Mouse (Mus musculus): ENCODE measurements around the gene Sh3d19. TPM values are rescaled to one million over a fixed set of nuclear protein-coding genes. Genes with fewer than 3 reads are reported as not detected.

Sh3d19 gene
- polyA plus RNA-seq, 1 experiment from 2014 or later = 11.3 TPM

DNA sequence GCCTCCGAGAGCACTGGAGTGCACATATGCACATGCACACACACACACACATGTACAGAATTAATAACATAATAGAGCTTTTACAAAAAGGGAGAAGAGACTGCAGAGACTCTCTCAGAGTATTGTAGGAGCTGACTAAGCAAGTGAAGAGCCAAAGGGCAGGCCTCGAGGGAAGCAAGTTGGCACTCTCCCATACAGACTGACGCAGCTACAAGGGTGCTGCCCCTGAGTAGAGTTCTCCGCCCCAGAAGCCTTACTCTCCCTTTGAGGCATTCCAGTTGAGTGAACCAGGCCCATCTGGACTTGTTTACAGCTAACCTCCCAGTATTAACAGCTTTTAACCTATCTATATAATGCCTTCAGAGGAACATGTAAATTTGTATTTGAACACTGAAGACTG is 85.8 kb downstream of the Sh3d19 start:
- ATAC-seq (replicated peaks; ENCODE audit: extremely low read depth, insufficient read depth, low FRiP score) = no peak
- no peak overlapping the region for H3K4me2 ChIP-seq (ENCODE audit: low read depth, low read length)

DNA sequence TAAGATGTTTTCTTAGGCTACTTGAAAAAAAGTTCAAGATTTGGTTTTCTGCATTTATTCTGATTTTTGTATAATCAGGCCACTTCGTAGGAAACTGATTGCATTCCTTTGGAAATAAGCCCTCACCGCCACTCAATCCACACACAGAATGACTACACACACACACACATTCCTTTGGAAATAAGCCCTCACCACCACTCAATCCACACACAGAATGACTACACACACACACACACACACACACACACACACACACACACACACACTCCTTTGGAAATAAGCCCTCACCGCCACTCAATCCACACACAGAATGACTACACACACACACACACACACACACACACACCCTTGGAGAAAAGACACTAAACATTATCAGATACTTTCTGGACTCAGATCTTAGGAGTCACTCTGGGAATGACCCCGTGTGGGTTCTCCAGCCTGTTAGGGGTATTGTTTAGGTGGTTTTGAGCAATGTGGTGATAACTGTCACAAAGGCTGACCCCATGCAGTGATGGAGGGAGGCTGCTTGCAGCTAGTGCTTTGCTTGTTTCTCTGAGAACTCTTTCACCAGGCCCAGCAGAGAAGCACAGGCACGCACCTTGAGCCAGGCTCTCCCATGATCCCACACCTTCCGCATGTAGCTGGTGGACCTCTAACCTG is 86.7 kb downstream of the Sh3d19 start:
- no peak for ATAC-seq (replicated peaks; ENCODE audit: extremely low read depth, insufficient read depth, low FRiP score)
- Histone ChIP-seq H3K4me1 (ENCODE audit: control insufficient read depth, insufficient read depth, low read length) (no peaks in the 10 kb centered on the region), H3K27me3 (ENCODE audit: control insufficient read depth, insufficient read depth, low read length) (no peaks in the 10 kb centered on the region), H3K36me3 (ENCODE audit: control insufficient read depth, insufficient read depth) (no peaks in the 10 kb centered on the region), H3K27ac (ENCODE audit: low read length) (no peak overlapping the region), H3K4me3 (ENCODE audit: low read length) (no peak overlapping the region), H3K9ac (ENCODE audit: low read length) (no peak overlapping the region), H3K4me2 (ENCODE audit: low read depth, low read length) (no peak overlapping the region), H3K9me3 (replicated peaks; ENCODE audit: control insufficient read depth, low read length) (no peaks in the 10 kb centered on the region)
- WGBS = 65% methylated on average over 6 of the region's 6 CpGs

More for the DNA sequence above, 85.8 kb downstream of the Sh3d19 start:
- Histone ChIP-seq H3K36me3 (ENCODE audit: control insufficient read depth, insufficient read depth) (no peaks in the 10 kb centered on the region), H3K9ac (ENCODE audit: low read length) (no peak overlapping the region), H3K27me3 (ENCODE audit: control insufficient read depth, insufficient read depth, low read length) (no peaks in the 10 kb centered on the region), H3K4me1 (ENCODE audit: control insufficient read depth, insufficient read depth, low read length) (no peaks in the 10 kb centered on the region), H3K9me3 (replicated peaks; ENCODE audit: control insufficient read depth, low read length) (no peaks in the 10 kb centered on the region), H3K27ac (ENCODE audit: low read length) (no peak overlapping the region), H3K4me3 (ENCODE audit: low read length) (no peak overlapping the region)
- 54% methylated on average over 4 of the region's 4 CpGs for WGBS

- H3K27me3 ChIP-seq (ENCODE audit: control insufficient read depth, insufficient read depth, low read length) = no peaks in the 10 kb centered on the region
- WGBS = 87% methylated on average over 11 of the region's 11 CpGs
Observed at GRCm38 (mm10) chr3:86069646-86070250, 98.8 kb downstream of the Sh3d19 start.

GRCm38 (mm10) chr3:86070799-86071198 is 99.9 kb downstream of the Sh3d19 start:
- WGBS = 91% methylated on average over 7 of the region's 7 CpGs

More at GRCm38 (mm10) chr3:86069646-86070250, 98.8 kb downstream of the Sh3d19 start:
- Histone ChIP-seq H3K4me1 (ENCODE audit: control insufficient read depth, insufficient read depth, low read length) (no peaks in the 10 kb centered on the region), H3K4me2 (ENCODE audit: low read depth, low read length) (no peak overlapping the region), H3K9ac (ENCODE audit: low read length) (no peak overlapping the region), H3K4me3 (ENCODE audit: low read length) (no peak overlapping the region), H3K27ac (ENCODE audit: low read length) (no peak overlapping the region), H3K9me3 (replicated peaks; ENCODE audit: control insufficient read depth, low read length) (0 out of 2 replicates have a peak, but pooled peaks cover 2% of the 10 kb centered on the region), H3K36me3 (ENCODE audit: control insufficient read depth, insufficient read depth) (no peaks in the 10 kb centered on the region)
- no peak for ATAC-seq (replicated peaks; ENCODE audit: extremely low read depth, insufficient read depth, low FRiP score)

DNA sequence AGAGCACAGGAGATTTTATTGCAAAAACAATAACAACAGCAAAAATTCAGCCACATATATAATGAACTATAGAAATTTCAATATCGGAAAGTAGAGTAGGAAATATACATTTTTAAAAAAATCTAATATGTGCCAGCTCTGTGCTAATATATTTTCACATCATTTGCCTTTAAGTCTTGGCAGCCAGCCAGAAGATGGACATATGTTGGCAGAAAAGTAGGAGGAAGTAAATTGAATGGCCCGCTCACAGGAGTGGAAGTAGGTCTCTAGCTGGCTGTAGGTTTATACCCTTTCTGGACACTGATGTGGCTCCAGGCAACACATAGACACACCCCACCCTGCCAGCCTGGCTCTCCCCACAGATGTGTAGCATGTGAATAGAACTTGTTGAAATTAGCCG is 101.2 kb downstream of the Sh3d19 start:
- Histone ChIP-seq H3K9me3 (replicated peaks; ENCODE audit: control insufficient read depth, low read length) (0 out of 2 replicates have a peak, but pooled peaks cover 2% of the 10 kb centered on the region), H3K4me2 (ENCODE audit: low read depth, low read length) (no peak overlapping the region), H3K36me3 (ENCODE audit: control insufficient read depth, insufficient read depth) (no peaks in the 10 kb centered on the region), H3K4me1 (ENCODE audit: control insufficient read depth, insufficient read depth, low read length) (no peaks in the 10 kb centered on the region), H3K4me3 (ENCODE audit: low read length) (no peak overlapping the region), H3K27ac (ENCODE audit: low read length) (no peak overlapping the region), H3K27me3 (ENCODE audit: control insufficient read depth, insufficient read depth, low read length) (no peaks in the 10 kb centered on the region), H3K9ac (ENCODE audit: low read length) (no peak overlapping the region)
- 80% methylated on average over 3 of the region's 3 CpGs for WGBS
- ATAC-seq (replicated peaks; ENCODE audit: extremely low read depth, insufficient read depth, low FRiP score) = no peak

More at GRCm38 (mm10) chr3:86070799-86071198, 99.9 kb downstream of the Sh3d19 start:
- Histone ChIP-seq H3K36me3 (ENCODE audit: control insufficient read depth, insufficient read depth) (no peaks in the 10 kb centered on the region), H3K4me3 (ENCODE audit: low read length) (no peak overlapping the region), H3K9ac (ENCODE audit: low read length) (no peak overlapping the region), H3K4me2 (ENCODE audit: low read depth, low read length) (no peak overlapping the region), H3K27me3 (ENCODE audit: control insufficient read depth, insufficient read depth, low read length) (no peaks in the 10 kb centered on the region), H3K9me3 (replicated peaks; ENCODE audit: control insufficient read depth, low read length) (0 out of 2 replicates have a peak, but pooled peaks cover 2% of the 10 kb centered on the region), H3K27ac (ENCODE audit: low read length) (no peak overlapping the region), H3K4me1 (ENCODE audit: control insufficient read depth, insufficient read depth, low read length) (no peaks in the 10 kb centered on the region)
- no peak for ATAC-seq (replicated peaks; ENCODE audit: extremely low read depth, insufficient read depth, low FRiP score)

DNA sequence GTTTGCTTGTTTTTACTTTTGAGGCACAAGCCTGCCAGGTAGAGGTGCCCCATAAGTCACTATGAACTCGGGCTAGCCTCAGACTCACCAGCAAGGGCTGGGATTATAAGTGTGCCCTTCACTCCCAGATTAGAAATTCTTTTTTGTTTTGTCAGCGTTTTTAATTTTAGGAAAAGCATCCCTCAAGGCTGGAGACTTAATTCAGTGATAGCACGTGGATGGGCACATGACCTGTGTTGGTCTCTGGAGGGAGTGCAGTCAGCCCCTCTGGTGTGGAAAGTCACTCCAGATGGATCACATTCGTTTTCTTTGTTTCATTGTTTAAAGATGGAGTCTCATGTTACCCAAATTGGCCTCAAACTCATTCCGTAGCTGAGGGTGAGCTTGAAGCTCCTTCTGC is 102.0 kb downstream of the Sh3d19 start:
- H3K27me3 ChIP-seq (ENCODE audit: control insufficient read depth, insufficient read depth, low read length) = no peaks in the 10 kb centered on the region
- H3K4me3 ChIP-seq (ENCODE audit: low read length) = no peak overlapping the region
- no peak overlapping the region for H3K9ac ChIP-seq (ENCODE audit: low read length)
- H3K27ac ChIP-seq (ENCODE audit: low read length) = no peak overlapping the region
- H3K36me3 ChIP-seq (ENCODE audit: control insufficient read depth, insufficient read depth) = no peaks in the 10 kb centered on the region
- 77% methylated on average over 5 of the region's 5 CpGs for WGBS
- H3K4me2 ChIP-seq (ENCODE audit: low read depth, low read length) = no peak overlapping the region
- no peaks in the 10 kb centered on the region for H3K4me1 ChIP-seq (ENCODE audit: control insufficient read depth, insufficient read depth, low read length)
- H3K9me3 ChIP-seq (replicated peaks; ENCODE audit: control insufficient read depth, low read length) = 0 out of 2 replicates have a peak, but pooled peaks cover 2% of the 10 kb centered on the region
- ATAC-seq (replicated peaks; ENCODE audit: extremely low read depth, insufficient read depth, low FRiP score) = no peak

- Histone ChIP-seq H3K9me3 (replicated peaks; ENCODE audit: control insufficient read depth, low read length) (0 out of 2 replicates have a peak, but pooled peaks cover 2% of the 10 kb centered on the region), H3K27ac (ENCODE audit: low read length) (no peak overlapping the region), H3K4me1 (ENCODE audit: control insufficient read depth, insufficient read depth, low read length) (no peaks in the 10 kb centered on the region), H3K36me3 (ENCODE audit: control insufficient read depth, insufficient read depth) (no peaks in the 10 kb centered on the region), H3K27me3 (ENCODE audit: control insufficient read depth, insufficient read depth, low read length) (no peaks in the 10 kb centered on the region), H3K4me2 (ENCODE audit: low read depth, low read length) (no peak overlapping the region), H3K4me3 (ENCODE audit: low read length) (no peak overlapping the region), H3K9ac (ENCODE audit: low read length) (no peak overlapping the region)
- 92% methylated on average over 5 of the region's 5 CpGs for WGBS
- no peak for ATAC-seq (replicated peaks; ENCODE audit: extremely low read depth, insufficient read depth, low FRiP score)
Observed at GRCm38 (mm10) chr3:86075593-86075992, 104.7 kb downstream of the Sh3d19 start.

GRCm38 (mm10) chr3:86076511-86077283 is 105.8 kb downstream of the Sh3d19 start:
- Histone ChIP-seq H3K4me1 (ENCODE audit: control insufficient read depth, insufficient read depth, low read length) (no peaks in the 10 kb centered on the region), H3K9ac (ENCODE audit: low read length) (no peak overlapping the region), H3K36me3 (ENCODE audit: control insufficient read depth, insufficient read depth) (no peaks in the 10 kb centered on the region), H3K27ac (ENCODE audit: low read length) (no peak overlapping the region), H3K9me3 (replicated peaks; ENCODE audit: control insufficient read depth, low read length) (0 out of 2 replicates have a peak, but pooled peaks cover 2% of the 10 kb centered on the region), H3K4me2 (ENCODE audit: low read depth, low read length) (no peak overlapping the region), H3K4me3 (ENCODE audit: low read length) (no peak overlapping the region), H3K27me3 (ENCODE audit: control insufficient read depth, insufficient read depth, low read length) (no peaks in the 10 kb centered on the region)
- no peak for ATAC-seq (replicated peaks; ENCODE audit: extremely low read depth, insufficient read depth, low FRiP score)
- 55% methylated on average over 14 of the region's 14 CpGs for WGBS

GRCm38 (mm10) chr3:86083051-86083450 is 112.1 kb downstream of the Sh3d19 start:
- Histone ChIP-seq H3K4me1 (ENCODE audit: control insufficient read depth, insufficient read depth, low read length) (no peaks in the 10 kb centered on the region), H3K36me3 (ENCODE audit: control insufficient read depth, insufficient read depth) (peaks cover 6% of the 10 kb centered on the region; the same call in 1 of the 2 replicates), H3K4me2 (ENCODE audit: low read depth, low read length) (no peak overlapping the region), H3K9me3 (replicated peaks; ENCODE audit: control insufficient read depth, low read length) (no peaks in the 10 kb centered on the region), H3K27ac (ENCODE audit: low read length) (no peak overlapping the region), H3K9ac (ENCODE audit: low read length) (no peak overlapping the region), H3K4me3 (ENCODE audit: low read length) (no peak overlapping the region), H3K27me3 (ENCODE audit: control insufficient read depth, insufficient read depth, low read length) (no peaks in the 10 kb centered on the region)
- ATAC-seq (replicated peaks; ENCODE audit: extremely low read depth, insufficient read depth, low FRiP score) = no peak
- WGBS = 88% methylated on average over 8 of the region's 8 CpGs

All from heart, embryonic 16.5 days (tissue).